Mouse (Mus musculus): ENCODE measurements around the gene Nxf1. TPM values are rescaled to one million over a fixed set of nuclear protein-coding genes. Genes with fewer than 3 reads are reported as not detected.

The Nxf1 gene
- total RNA-seq, 4 experiments from 2014 or later: 77.1 to 88.0 (median 80.2) TPM

GRCm38 (mm10) chr19:8818301-8818798, 61.5 kb downstream of the Nxf1 start:
- DNase-seq (ENCODE audit: low spot score in 2 of 2): no peak

- peak; percentile 94 to 99 for DNase-seq (ENCODE audit: low spot score in 2 of 2)
Observed at GRCm38 (mm10) chr19:8818801-8819595, 62.1 kb downstream of the Nxf1 start, which contains the start of gene Ttc9c. Gene Ttc9c, minus strand, starts transcription at chr19:8819333.

GRCm38 (mm10) chr19:8819596-8820423, 62.9 kb downstream of the Nxf1 start, which contains the start of gene Hnrnpul2:
Gene Hnrnpul2, plus strand, starts transcription at chr19:8820010.
- peak; percentile 96 to 99 for DNase-seq (ENCODE audit: low spot score in 2 of 2)

Small RNAs within 50 kb of the gene (microRNA-seq; reads per million reads assigned to microRNA genes)
- 0 reads per million in 2 experiments for gene Mir6992

Other genes starting within 250 kb of the Nxf1 start
- gene Slc22a8, start 165.8 kb upstream of the Nxf1 start, total RNA-seq (2022): 10 to 100 TPM; 11.5 to 15.9 (median 14.1) TPM
- 1 to 10 TPM; 6.6 to 8.6 (median 7.8) TPM for gene Slc22a6, start 139.0 kb upstream of the Nxf1 start, total RNA-seq (2022)
- gene Chrm1, start 93.3 kb upstream of the Nxf1 start, total RNA-seq (2022): 100 to 1,000 TPM; 131 to 142 (median 136) TPM
- gene Slc3a2, start 33.7 kb upstream of the Nxf1 start, total RNA-seq (2022): 100 to 1,000 TPM; 147 to 155 (median 150) TPM
- gene Wdr74, start 21.2 kb upstream of the Nxf1 start, total RNA-seq (2022): 10 to 100 TPM; 43.0 to 47.5 (median 45.1) TPM
- gene 1700092M07Rik, start 16.4 kb upstream of the Nxf1 start, total RNA-seq (2022): 1 to 10 TPM in 2 of 4 experiments, not detected in 2; 1.4 to 2.0 TPM
- 10 to 100 TPM; 59.6 to 66.4 (median 65.6) TPM for gene Stx5a, start 15.7 kb upstream of the Nxf1 start, total RNA-seq (2022)
- 10 to 100 TPM; 58.9 to 78.6 (median 67.2) TPM for gene Tmem223, start 13.9 kb downstream of the Nxf1 start, total RNA-seq (2022)
- 10 to 100 TPM; 11.3 to 14.6 (median 12.4) TPM for gene Tmem179b, start 17.4 kb downstream of the Nxf1 start, total RNA-seq (2022)
- 10 to 100 TPM; 13.7 to 18.1 (median 15.9) TPM for gene Taf6l, start 29.3 kb downstream of the Nxf1 start, total RNA-seq (2022)
- 100 to 1,000 TPM; 107 to 116 (median 109) TPM for gene Polr2g, start 41.5 kb downstream of the Nxf1 start, total RNA-seq (2022)
- gene Zbtb3, start 45.5 kb downstream of the Nxf1 start, total RNA-seq (2022): 1 to 10 TPM; 4.9 to 7.3 (median 5.8) TPM
- 10 to 100 TPM; 38.5 to 40.8 (median 39.2) TPM for gene Ttc9c, start 62.3 kb downstream of the Nxf1 start, total RNA-seq (2022)
- 100 to 1,000 TPM; 113 to 120 (median 118) TPM for gene Hnrnpul2, start 62.9 kb downstream of the Nxf1 start, total RNA-seq (2022)
- not detected for gene AC129217.1, start 72.7 kb downstream of the Nxf1 start, total RNA-seq (2022)
- 100 to 1,000 TPM; 100 to 111 (median 105) TPM for gene Bscl2, start 80.4 kb downstream of the Nxf1 start, total RNA-seq (2022)
- gene Gng3, start 82.1 kb downstream of the Nxf1 start, total RNA-seq (2022): 100 to 1,000 TPM; 153 to 200 (median 171) TPM
- gene Lrrn4cl, start 93.7 kb downstream of the Nxf1 start, total RNA-seq (2022): 1 to 10 TPM in 2 of 4 experiments, under 1 TPM in 2; 0.68 to 1.5 (median 0.96) TPM
- 100 to 1,000 TPM; 110 to 127 (median 113) TPM for gene Ubxn1, start 114.4 kb downstream of the Nxf1 start, total RNA-seq (2022)
- gene Uqcc3, start 123.8 kb downstream of the Nxf1 start, total RNA-seq (2022): 10 to 100 TPM; 30.4 to 37.2 (median 33.3) TPM
- 1 to 10 TPM; 4.7 to 9.0 (median 6.3) TPM for gene Lbhd1, start 126.7 kb downstream of the Nxf1 start, total RNA-seq (2022)
- gene Gm49403, start 126.9 kb downstream of the Nxf1 start, total RNA-seq (2022): not detected
- 10 to 100 TPM; 20.8 to 25.2 (median 21.8) TPM for gene 1810009A15Rik, start 131.8 kb downstream of the Nxf1 start, total RNA-seq (2022)
- gene Gm49416, start 131.9 kb downstream of the Nxf1 start, total RNA-seq (2022): 1 to 10 TPM; 1.4 to 5.6 (median 2.6) TPM
- gene Ints5, start 135.9 kb downstream of the Nxf1 start, total RNA-seq (2022): 10 to 100 TPM; 21.7 to 24.9 (median 22.1) TPM
- 100 to 1,000 TPM in 3 of 4 experiments, 10 to 100 TPM in 1; 100.0 to 104 (median 103) TPM for gene Ganab, start 141.0 kb downstream of the Nxf1 start, total RNA-seq (2022)
- gene B3gat3, start 163.3 kb downstream of the Nxf1 start, total RNA-seq (2022): 100 to 1,000 TPM; 155 to 175 (median 172) TPM
- 10 to 100 TPM in 1 of 4 experiments, 1 to 10 TPM in 3; 7.9 to 10.1 (median 8.9) TPM for gene Rom1, start 172.3 kb downstream of the Nxf1 start, total RNA-seq (2022)
- gene Eml3, start 172.5 kb downstream of the Nxf1 start, total RNA-seq (2022): 10 to 100 TPM; 12.6 to 15.3 (median 13.8) TPM
- 10 to 100 TPM; 46.8 to 53.8 (median 50.4) TPM for gene Mta2, start 184.8 kb downstream of the Nxf1 start, total RNA-seq (2022)
- gene Tut1, start 196.8 kb downstream of the Nxf1 start, total RNA-seq (2022): 10 to 100 TPM; 20.5 to 26.0 (median 22.1) TPM
- gene Eef1g, start 210.0 kb downstream of the Nxf1 start, total RNA-seq (2022): 100 to 1,000 TPM; 224 to 271 (median 243) TPM
- gene Ahnak, start 232.2 kb downstream of the Nxf1 start, total RNA-seq (2022): 10 to 100 TPM; 24.9 to 29.0 (median 27.5) TPM